Mouse (Mus musculus): ENCODE data around the gene Cxcl9.

GRCm38 (mm10) chr5:92309681-92310511 lies 18.0 kb downstream of the Cxcl9 start, which contains the start of gene Sdad1:
- TF ChIP-seq CTCF (IDR thresholded peaks at IDR 0.05; ENCODE audit: extremely low read depth, insufficient read depth, low read length): peak; percentile 44
- peak; percentile 40; the same call in 1 of the 2 replicates for TF ChIP-seq POLR2A (IDR thresholded peaks at IDR 0.05; ENCODE audit: extremely low read depth, insufficient read depth, low read length)

Data from cortical plate, adult 2 months (tissue).